Mouse (Mus musculus): Measurements from ENCODE around the gene Naa11. TPM values are rescaled to one million over a fixed set of nuclear protein-coding genes. Genes with fewer than 3 reads are reported as not detected.

The Naa11 gene
- polyA plus RNA-seq, 1 experiment from 2014 or later: not detected

GRCm38 (mm10) chr5:97382548-97383222 is 9.5 kb downstream of the Naa11 start:
- Histone ChIP-seq H3K27me3 (no peaks in the 10 kb centered on the region), H3K27ac (replicated peaks) (no peak overlapping the region), H3K9me3 (no peaks in the 10 kb centered on the region), H3K4me2 (no peak overlapping the region), H3K9ac (no peak overlapping the region), H3K4me3 (no peak overlapping the region), H3K36me3 (no peaks in the 10 kb centered on the region), H3K4me1 (replicated peaks) (0 out of 2 replicates have a peak, but pooled peaks cover 6% of the 10 kb centered on the region)
- WGBS: 75% methylated on average over 14 of the region's 14 CpGs
- ATAC-seq (ENCODE audit: low read depth): no peak

GRCm38 (mm10) chr5:97379976-97380375 is 12.2 kb downstream of the Naa11 start:
- H3K4me1 ChIP-seq (replicated peaks): 0 out of 2 replicates have a peak, but pooled peaks cover 6% of the 10 kb centered on the region
- no peaks in the 10 kb centered on the region for H3K27me3 ChIP-seq
- ATAC-seq (ENCODE audit: low read depth): no peak
- no peaks in the 10 kb centered on the region for H3K9me3 ChIP-seq
- no peak overlapping the region for H3K9ac ChIP-seq
- no peak overlapping the region for H3K27ac ChIP-seq (replicated peaks)
- H3K4me2 ChIP-seq: no peak overlapping the region
- H3K36me3 ChIP-seq: no peaks in the 10 kb centered on the region
- no peak overlapping the region for H3K4me3 ChIP-seq
- 11% methylated on average over 3 of the region's 3 CpGs for WGBS

GRCm38 (mm10) chr5:97364781-97365180 is 27.4 kb downstream of the Naa11 start:
- 82% methylated on average over 8 of the region's 8 CpGs for WGBS
- H3K4me1 ChIP-seq (replicated peaks): no peaks in the 10 kb centered on the region; the same call in 1 of the 2 replicates
- H3K4me3 ChIP-seq: no peak overlapping the region
- H3K27me3 ChIP-seq: no peaks in the 10 kb centered on the region
- H3K27ac ChIP-seq (replicated peaks): no peak overlapping the region
- no peaks in the 10 kb centered on the region for H3K36me3 ChIP-seq
- no peak overlapping the region for H3K4me2 ChIP-seq
- no peak overlapping the region for H3K9ac ChIP-seq
- no peaks in the 10 kb centered on the region for H3K9me3 ChIP-seq
- no peak for ATAC-seq (ENCODE audit: low read depth)

- H3K27ac ChIP-seq (replicated peaks): no peak overlapping the region
- no peak overlapping the region for H3K9ac ChIP-seq
- WGBS: 48% methylated on average over 8 of the region's 8 CpGs
- H3K4me2 ChIP-seq: no peak overlapping the region
- H3K36me3 ChIP-seq: no peaks in the 10 kb centered on the region
- no peak overlapping the region for H3K4me3 ChIP-seq
- ATAC-seq (ENCODE audit: low read depth): no peak
- H3K4me1 ChIP-seq (replicated peaks): no peaks in the 10 kb centered on the region; the same call in 1 of the 2 replicates
- no peaks in the 10 kb centered on the region for H3K9me3 ChIP-seq
- no peaks in the 10 kb centered on the region for H3K27me3 ChIP-seq
These were observed 27.9 kb downstream of the Naa11 start for GRCm38 (mm10) chr5:97364252-97364651.

- Histone ChIP-seq H3K27ac (replicated peaks) (no peak overlapping the region), H3K9ac (no peak overlapping the region), H3K4me3 (no peak overlapping the region), H3K27me3 (no peaks in the 10 kb centered on the region), H3K4me1 (replicated peaks) (no peaks in the 10 kb centered on the region; the same call in 1 of the 2 replicates), H3K9me3 (0 out of 2 replicates have a peak, but pooled peaks cover 2% of the 10 kb centered on the region), H3K36me3 (no peaks in the 10 kb centered on the region), H3K4me2 (no peak overlapping the region)
- no peak for ATAC-seq (ENCODE audit: low read depth)
- WGBS: 60% methylated on average over 2 of the region's 2 CpGs
These were observed 29.6 kb downstream of the Naa11 start for GRCm38 (mm10) chr5:97362539-97362938.

- Histone ChIP-seq H3K27ac (replicated peaks) (no peak overlapping the region), H3K9ac (no peak overlapping the region), H3K4me3 (no peak overlapping the region), H3K27me3 (no peaks in the 10 kb centered on the region), H3K4me2 (no peak overlapping the region), H3K36me3 (no peaks in the 10 kb centered on the region), H3K9me3 (0 out of 2 replicates have a peak, but pooled peaks cover 4% of the 10 kb centered on the region), H3K4me1 (replicated peaks) (no peaks in the 10 kb centered on the region; the same call in 1 of the 2 replicates)
- no peak for ATAC-seq (ENCODE audit: low read depth)
- WGBS: 79% methylated on average over 4 of the region's 4 CpGs
These were observed 33.1 kb downstream of the Naa11 start for GRCm38 (mm10) chr5:97359104-97359503.

GRCm38 (mm10) chr5:97356135-97356534 is 36.0 kb downstream of the Naa11 start:
- H3K9ac ChIP-seq: no peak overlapping the region
- H3K9me3 ChIP-seq: 0 out of 2 replicates have a peak, but pooled peaks cover 4% of the 10 kb centered on the region
- H3K27ac ChIP-seq (replicated peaks): no peak overlapping the region
- H3K36me3 ChIP-seq: no peaks in the 10 kb centered on the region
- H3K4me3 ChIP-seq: no peak overlapping the region
- no peak overlapping the region for H3K4me2 ChIP-seq
- WGBS: 76% methylated on average over 2 of the region's 2 CpGs
- no peaks in the 10 kb centered on the region for H3K4me1 ChIP-seq (replicated peaks)
- H3K27me3 ChIP-seq: no peaks in the 10 kb centered on the region
- ATAC-seq (ENCODE audit: low read depth): no peak

- 92% methylated on average over 2 of the region's 2 CpGs for WGBS
- Histone ChIP-seq H3K9ac (no peak overlapping the region), H3K9me3 (0 out of 2 replicates have a peak, but pooled peaks cover 4% of the 10 kb centered on the region), H3K4me1 (replicated peaks) (no peaks in the 10 kb centered on the region), H3K4me2 (no peak overlapping the region), H3K27ac (replicated peaks) (no peak overlapping the region), H3K27me3 (no peaks in the 10 kb centered on the region), H3K4me3 (no peak overlapping the region), H3K36me3 (no peaks in the 10 kb centered on the region)
- ATAC-seq (ENCODE audit: low read depth): no peak
These were observed 37.0 kb downstream of the Naa11 start for GRCm38 (mm10) chr5:97355152-97355551.

- no peak overlapping the region for H3K4me3 ChIP-seq
- H3K4me1 ChIP-seq (replicated peaks): 0 out of 2 replicates have a peak, but pooled peaks cover 3% of the 10 kb centered on the region
- H3K4me2 ChIP-seq: no peak overlapping the region
- 0 out of 2 replicates have a peak overlapping the region, but pooled peaks have one; percentile 23 for H3K27ac ChIP-seq (replicated peaks)
- WGBS: 63% methylated on average over 2 of the region's 2 CpGs
- H3K9ac ChIP-seq: no peak overlapping the region
- peak; percentile 71 for ATAC-seq (ENCODE audit: low read depth)
- no peaks in the 10 kb centered on the region for H3K36me3 ChIP-seq
- no peaks in the 10 kb centered on the region for H3K9me3 ChIP-seq
- no peaks in the 10 kb centered on the region for H3K27me3 ChIP-seq
These were observed 43.4 kb downstream of the Naa11 start for GRCm38 (mm10) chr5:97348760-97349159.

GRCm38 (mm10) chr5:97348310-97348709 is 43.9 kb downstream of the Naa11 start:
- no peak for ATAC-seq (ENCODE audit: low read depth)
- Histone ChIP-seq H3K36me3 (no peaks in the 10 kb centered on the region), H3K9ac (no peak overlapping the region), H3K27me3 (no peaks in the 10 kb centered on the region), H3K9me3 (no peaks in the 10 kb centered on the region), H3K27ac (replicated peaks) (0 out of 2 replicates have a peak overlapping the region, but pooled peaks have one; percentile 23), H3K4me3 (no peak overlapping the region), H3K4me1 (replicated peaks) (0 out of 2 replicates have a peak, but pooled peaks cover 3% of the 10 kb centered on the region), H3K4me2 (no peak overlapping the region)
- WGBS: 79% methylated on average over 8 of the region's 8 CpGs

- Histone ChIP-seq H3K36me3 (no peaks in the 10 kb centered on the region), H3K4me1 (replicated peaks) (0 out of 2 replicates have a peak, but pooled peaks cover 3% of the 10 kb centered on the region), H3K4me3 (no peak overlapping the region), H3K9me3 (no peaks in the 10 kb centered on the region), H3K4me2 (no peak overlapping the region), H3K27ac (replicated peaks) (no peak overlapping the region), H3K9ac (no peak overlapping the region), H3K27me3 (no peaks in the 10 kb centered on the region)
- ATAC-seq (ENCODE audit: low read depth): no peak
- WGBS: 88% methylated on average over 10 of the region's 10 CpGs
These were observed 46.4 kb downstream of the Naa11 start for GRCm38 (mm10) chr5:97345732-97346253.

GRCm38 (mm10) chr5:97345129-97345528 is 47.0 kb downstream of the Naa11 start:
- no peaks in the 10 kb centered on the region for H3K9me3 ChIP-seq
- no peak overlapping the region for H3K4me3 ChIP-seq
- H3K9ac ChIP-seq: no peak overlapping the region
- ATAC-seq (ENCODE audit: low read depth): no peak
- no peaks in the 10 kb centered on the region for H3K27me3 ChIP-seq
- no peaks in the 10 kb centered on the region for H3K36me3 ChIP-seq
- H3K4me2 ChIP-seq: no peak overlapping the region
- H3K4me1 ChIP-seq (replicated peaks): 0 out of 2 replicates have a peak, but pooled peaks cover 3% of the 10 kb centered on the region
- H3K27ac ChIP-seq (replicated peaks): no peak overlapping the region
